Mouse (Mus musculus) erythroblast, embryonic 14.5 days (primary cell): ENCODE data around the gene Ppp4r2. TPM values are rescaled to one million over a fixed set of nuclear protein-coding genes. Genes with fewer than 3 reads are reported as not detected.

ENCODE experiments used
- H3K27me3 ChIP-seq: 2 replicates; pipeline ENCODE4 v1.6.1; 2012; ENCODE audit warnings: inconsistent platforms; ENCODE audit not compliant: control insufficient read depth
- H3K36me3 ChIP-seq: 2 replicates; pipeline ENCODE4 v1.6.1; 2012; ENCODE audit warnings: mild to moderate bottlenecking, inconsistent platforms; ENCODE audit not compliant: control insufficient read depth
- H3K4me1 ChIP-seq: 2 replicates; pipeline ENCODE4 v1.6.1; 2012; ENCODE audit warnings: inconsistent platforms; ENCODE audit not compliant: control insufficient read depth
- H3K4me3 ChIP-seq: replicated peaks from 2 replicates; pipeline ENCODE3; 2012; ENCODE audit warnings: moderate library complexity, mild to moderate bottlenecking, inconsistent platforms
- H3K9me3 ChIP-seq: 2 replicates; pipeline ENCODE4 v1.6.1; 2012; ENCODE audit warnings: low read length, inconsistent platforms, mixed read lengths; ENCODE audit not compliant: control insufficient read depth
- GATA1 ChIP-seq: IDR thresholded peaks from 2 replicates; pipeline ENCODE4 v1.6.1; 2012; ENCODE audit warnings: low read length, inconsistent platforms, mixed read lengths
- TAL1 ChIP-seq: IDR thresholded peaks from 3 replicates; pipeline ENCODE4 v1.6.1; 2012; ENCODE audit warnings: low read length, inconsistent platforms, mixed read lengths
- polyA plus RNA-seq: library from polyadenylated mRNA; stranded (reverse); fragments of >175 nt; gene quantifications from 2 replicates; pipeline ENCODE4 v1.2.3, GENCODE M21; 2012

Gene Ppp4r2
- polyA plus RNA-seq, 1 experiment, result 3.9 TPM

DNA sequence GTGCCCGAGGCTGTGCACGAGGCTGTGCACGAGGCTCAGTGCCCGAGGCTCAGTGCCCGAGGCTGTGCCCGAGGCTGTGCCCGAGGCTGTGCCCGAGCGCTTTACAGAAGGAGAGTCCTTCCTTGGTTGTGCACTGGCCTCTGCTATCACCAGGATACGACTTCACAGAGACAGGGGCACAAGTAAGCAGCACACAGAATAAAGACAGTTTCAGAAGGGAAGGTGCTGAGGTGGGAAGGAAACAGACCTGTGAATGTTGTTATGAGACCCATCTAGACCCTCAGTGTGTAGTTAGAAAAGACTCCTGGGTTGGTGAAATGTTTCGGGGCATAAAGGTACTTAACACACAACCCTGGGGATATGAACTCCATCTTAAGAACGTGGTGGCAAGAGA is 43.2 kb downstream of the Ppp4r2 start:
- no peaks in the 10 kb centered on the region for H3K27me3 ChIP-seq
- H3K4me3 ChIP-seq, result no peak overlapping the region
- H3K9me3 ChIP-seq, result peaks cover 9% of the 10 kb centered on the region

DNA sequence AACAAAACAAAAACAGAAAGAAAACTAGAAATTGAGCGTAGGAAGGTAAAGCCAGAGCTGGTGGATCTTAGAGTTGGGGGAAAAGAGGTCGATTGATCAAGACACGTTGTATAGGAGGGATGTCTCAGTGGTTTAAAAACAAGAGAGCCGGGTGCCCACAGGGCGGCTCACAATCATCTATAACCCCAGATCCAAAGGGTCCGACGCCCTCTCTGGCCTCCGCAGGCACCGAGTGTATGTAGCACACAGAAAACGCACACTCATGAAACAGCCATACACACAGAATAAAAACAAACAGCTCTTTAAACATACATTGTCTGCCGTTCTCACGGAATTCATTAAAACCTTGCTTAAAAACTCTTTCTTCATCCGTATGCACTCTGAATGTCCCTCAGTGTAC is 45.1 kb downstream of the Ppp4r2 start:
- TF ChIP-seq GATA1 (no peak), TAL1 (no peak)
- H3K27me3 ChIP-seq, result no peaks in the 10 kb centered on the region
- peaks cover 9% of the 10 kb centered on the region for H3K9me3 ChIP-seq
- no peak overlapping the region for H3K4me3 ChIP-seq
- 0 out of 2 replicates have a peak, but pooled peaks cover 1% of the 10 kb centered on the region for H3K4me1 ChIP-seq
- H3K36me3 ChIP-seq, result no peaks in the 10 kb centered on the region

More for the DNA sequence above, 43.2 kb downstream of the Ppp4r2 start:
- Histone ChIP-seq H3K4me1 (no peaks in the 10 kb centered on the region), H3K36me3 (no peaks in the 10 kb centered on the region)
- TF ChIP-seq TAL1 (no peak), GATA1 (no peak)

DNA sequence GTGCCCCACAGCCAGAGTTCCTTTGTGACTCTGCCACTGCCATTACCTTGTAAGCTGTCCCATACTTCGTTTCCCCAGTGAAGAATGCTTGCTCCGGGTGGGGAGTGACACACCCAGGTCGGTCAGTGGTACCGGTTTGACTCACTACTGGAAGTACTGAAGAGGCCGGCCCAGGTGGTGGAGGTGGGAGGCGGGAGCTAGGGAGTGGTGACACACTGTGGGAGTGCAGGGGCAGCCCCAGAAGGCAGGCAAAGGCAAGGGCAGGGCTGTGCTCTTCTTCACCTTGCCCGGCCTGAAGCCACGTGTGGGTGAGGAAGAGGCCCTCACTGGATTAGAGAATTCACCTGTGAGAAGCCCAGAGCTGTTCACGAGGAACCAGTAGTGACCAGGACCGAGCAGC is 46.2 kb downstream of the Ppp4r2 start:
- 0 out of 2 replicates have a peak, but pooled peaks cover 1% of the 10 kb centered on the region for H3K4me1 ChIP-seq
- H3K27me3 ChIP-seq, result no peaks in the 10 kb centered on the region
- peaks cover 9% of the 10 kb centered on the region for H3K9me3 ChIP-seq
- no peaks in the 10 kb centered on the region for H3K36me3 ChIP-seq
- no peak overlapping the region for H3K4me3 ChIP-seq
- no peak for TF ChIP-seq GATA1
- TF ChIP-seq TAL1, result no peak

- Histone ChIP-seq H3K4me3 (no peak overlapping the region), H3K4me1 (0 out of 2 replicates have a peak, but pooled peaks cover 1% of the 10 kb centered on the region), H3K36me3 (no peaks in the 10 kb centered on the region), H3K27me3 (no peaks in the 10 kb centered on the region), H3K9me3 (peaks cover 9% of the 10 kb centered on the region)
- TF ChIP-seq TAL1, result no peak
- TF ChIP-seq GATA1, result no peak
These were observed 48.2 kb downstream of the Ppp4r2 start for GRCm38 (mm10) chr6:100881657-100882056.

DNA sequence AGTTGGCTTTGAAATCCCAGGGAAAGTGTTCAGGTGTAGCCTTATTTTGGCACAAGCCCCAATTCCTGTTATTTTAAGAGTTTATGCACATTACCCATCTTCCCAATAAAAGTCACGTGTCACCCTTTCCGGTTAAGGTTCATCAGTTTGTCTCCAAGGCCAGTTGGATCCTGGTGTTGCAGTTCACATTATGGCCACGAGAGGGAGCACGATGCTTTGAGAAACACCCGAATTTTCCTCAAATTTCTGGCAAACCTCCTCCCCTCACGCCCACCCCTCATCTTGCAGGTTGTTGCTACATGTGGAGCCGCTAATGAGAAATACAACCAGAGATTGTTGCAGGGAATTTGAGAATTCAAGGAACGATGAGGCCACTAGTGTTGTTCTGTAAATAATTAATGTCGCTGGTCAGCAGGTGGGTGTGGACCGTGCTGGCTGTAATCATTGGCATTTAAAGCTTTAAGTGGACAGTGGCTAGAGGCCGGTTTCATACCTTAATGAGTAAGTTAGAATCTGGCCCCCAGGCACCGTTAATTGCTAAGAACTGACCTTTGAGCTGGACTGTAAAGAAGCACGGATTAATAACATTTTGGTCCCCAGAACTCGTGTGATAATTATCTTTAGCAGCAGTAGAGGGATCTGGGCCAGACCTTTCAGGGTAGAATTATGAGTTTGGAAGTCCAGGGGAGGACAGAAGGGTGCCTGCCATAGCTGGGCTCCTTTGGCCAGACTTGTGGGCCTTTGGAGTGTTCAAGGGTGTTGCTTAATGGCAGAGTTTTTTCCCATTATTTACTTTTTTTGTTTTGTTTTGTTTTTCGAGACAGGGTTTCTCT is 49.2 kb downstream of the Ppp4r2 start:
- H3K36me3 ChIP-seq, result no peaks in the 10 kb centered on the region
- H3K4me1 ChIP-seq, result 0 out of 2 replicates have a peak, but pooled peaks cover 1% of the 10 kb centered on the region
- no peaks in the 10 kb centered on the region for H3K27me3 ChIP-seq
- TF ChIP-seq TAL1 (no peak), GATA1 (no peak)
- peaks cover 5% of the 10 kb centered on the region; the same call in 1 of the 2 replicates for H3K9me3 ChIP-seq
- H3K4me3 ChIP-seq, result no peak overlapping the region

GRCm38 (mm10) chr6:100883233-100883632 is 49.8 kb downstream of the Ppp4r2 start:
- Histone ChIP-seq H3K36me3 (no peaks in the 10 kb centered on the region), H3K9me3 (no peaks in the 10 kb centered on the region), H3K4me3 (no peak overlapping the region), H3K27me3 (no peaks in the 10 kb centered on the region), H3K4me1 (0 out of 2 replicates have a peak, but pooled peaks cover 1% of the 10 kb centered on the region)
- TF ChIP-seq TAL1 (no peak), GATA1 (no peak)

DNA sequence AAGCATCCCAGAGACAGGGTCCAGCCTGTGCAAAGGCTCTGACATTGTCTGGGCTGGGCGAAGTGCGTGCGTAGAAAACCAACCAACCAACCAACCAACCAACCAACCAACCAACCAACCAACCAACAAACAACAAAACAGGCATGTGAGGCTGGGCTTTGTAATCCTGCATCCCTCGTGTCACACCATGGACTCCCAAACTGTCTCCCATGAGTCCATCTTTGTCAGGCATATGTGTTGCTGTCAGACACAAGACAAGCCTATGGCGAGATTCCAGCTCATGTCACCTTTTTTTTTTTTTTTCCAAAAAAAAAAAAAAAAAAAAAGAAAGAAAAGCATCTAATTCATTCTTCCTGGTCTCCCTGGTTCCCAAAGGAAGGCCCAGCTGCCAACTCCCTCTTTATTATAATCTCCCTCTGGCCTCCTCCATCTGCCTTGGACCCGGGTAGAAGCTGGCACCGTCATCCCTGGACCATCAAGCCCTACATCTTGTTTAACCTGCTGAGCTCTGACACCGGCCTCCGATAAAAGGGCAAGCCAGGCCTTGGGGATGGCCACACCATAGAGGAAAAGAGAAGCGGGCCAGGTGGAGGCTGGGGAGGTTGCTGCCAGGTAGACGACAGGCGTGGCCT is 51.3 kb downstream of the Ppp4r2 start:
- H3K9me3 ChIP-seq, result no peaks in the 10 kb centered on the region
- H3K36me3 ChIP-seq, result no peaks in the 10 kb centered on the region
- TF ChIP-seq TAL1 (no peak), GATA1 (no peak)
- H3K27me3 ChIP-seq, result no peaks in the 10 kb centered on the region
- H3K4me3 ChIP-seq, result no peak overlapping the region
- 0 out of 2 replicates have a peak, but pooled peaks cover 1% of the 10 kb centered on the region for H3K4me1 ChIP-seq

- Histone ChIP-seq H3K36me3 (no peaks in the 10 kb centered on the region), H3K4me3 (no peak overlapping the region), H3K27me3 (no peaks in the 10 kb centered on the region), H3K9me3 (no peaks in the 10 kb centered on the region), H3K4me1 (0 out of 2 replicates have a peak, but pooled peaks cover 1% of the 10 kb centered on the region)
- TF ChIP-seq GATA1, result no peak
- no peak for TF ChIP-seq TAL1
These were observed 52.0 kb downstream of the Ppp4r2 start for GRCm38 (mm10) chr6:100885376-100885775.

GRCm38 (mm10) chr6:100887012-100887411 is 53.6 kb downstream of the Ppp4r2 start:
- no peaks in the 10 kb centered on the region for H3K9me3 ChIP-seq
- H3K27me3 ChIP-seq, result no peaks in the 10 kb centered on the region
- 0 out of 2 replicates have a peak, but pooled peaks cover 1% of the 10 kb centered on the region for H3K4me1 ChIP-seq
- H3K4me3 ChIP-seq, result no peak overlapping the region
- H3K36me3 ChIP-seq, result no peaks in the 10 kb centered on the region
- TF ChIP-seq TAL1 (no peak), GATA1 (no peak)
